Mouse (Mus musculus): Measurements from ENCODE around the gene Galk1. TPM values are rescaled to one million over a fixed set of nuclear protein-coding genes. Genes with fewer than 3 reads are reported as not detected.

Galk1 gene
- polyA plus RNA-seq, 1 experiment from 2014 or later: 387 TPM

GRCm38 (mm10) chr11:116045173-116045572 lies 32.7 kb upstream of the Galk1 start:
- peaks cover 41% of the 10 kb centered on the region for H3K36me3 ChIP-seq (ENCODE audit: control insufficient read depth, insufficient read depth)
- H3K9ac ChIP-seq (ENCODE audit: low read depth, low read length): no peak overlapping the region
- H3K4me2 ChIP-seq (replicated peaks; ENCODE audit: low read depth): no peak overlapping the region
- H3K4me3 ChIP-seq (ENCODE audit: low read depth, low read length): no peak overlapping the region
- ATAC-seq: no peak
- no peak for TF ChIP-seq CTCF (IDR thresholded peaks at IDR 0.05; ENCODE audit: low read depth)
- WGBS: 92% methylated on average over 6 of the region's 6 CpGs
- no peaks in the 10 kb centered on the region for H3K27me3 ChIP-seq (replicated peaks; ENCODE audit: control insufficient read depth, insufficient read depth, low read length)
- H3K9me3 ChIP-seq (ENCODE audit: control insufficient read depth): no peaks in the 10 kb centered on the region
- H3K4me1 ChIP-seq (replicated peaks; ENCODE audit: control insufficient read depth, insufficient read depth, low read length): no peaks in the 10 kb centered on the region
- H3K27ac ChIP-seq (ENCODE audit: low read depth, low read length): no peak overlapping the region

- 100% methylated on average over 1 of the region's 1 CpGs for WGBS
- no peak overlapping the region for H3K4me3 ChIP-seq (ENCODE audit: low read depth, low read length)
- no peak for ATAC-seq
- peaks cover 32% of the 10 kb centered on the region for H3K36me3 ChIP-seq (ENCODE audit: control insufficient read depth, insufficient read depth)
- H3K9me3 ChIP-seq (ENCODE audit: control insufficient read depth): no peaks in the 10 kb centered on the region
- no peaks in the 10 kb centered on the region for H3K27me3 ChIP-seq (replicated peaks; ENCODE audit: control insufficient read depth, insufficient read depth, low read length)
- no peak overlapping the region for H3K27ac ChIP-seq (ENCODE audit: low read depth, low read length)
- no peak overlapping the region for H3K9ac ChIP-seq (ENCODE audit: low read depth, low read length)
- TF ChIP-seq CTCF (IDR thresholded peaks at IDR 0.05; ENCODE audit: low read depth): no peak
- no peaks in the 10 kb centered on the region for H3K4me1 ChIP-seq (replicated peaks; ENCODE audit: control insufficient read depth, insufficient read depth, low read length)
- no peak overlapping the region for H3K4me2 ChIP-seq (replicated peaks; ENCODE audit: low read depth)
Observed at GRCm38 (mm10) chr11:116043286-116043685, 30.8 kb upstream of the Galk1 start.

GRCm38 (mm10) chr11:116042372-116043138 lies 30.0 kb upstream of the Galk1 start:
- Histone ChIP-seq H3K36me3 (ENCODE audit: control insufficient read depth, insufficient read depth) (peaks cover 25% of the 10 kb centered on the region), H3K4me2 (replicated peaks; ENCODE audit: low read depth) (no peak overlapping the region), H3K27me3 (replicated peaks; ENCODE audit: control insufficient read depth, insufficient read depth, low read length) (no peaks in the 10 kb centered on the region), H3K9me3 (ENCODE audit: control insufficient read depth) (no peaks in the 10 kb centered on the region), H3K27ac (ENCODE audit: low read depth, low read length) (0 out of 2 replicates have a peak overlapping the region, but pooled peaks have one; percentile 35), H3K4me1 (replicated peaks; ENCODE audit: control insufficient read depth, insufficient read depth, low read length) (no peaks in the 10 kb centered on the region), H3K9ac (ENCODE audit: low read depth, low read length) (no peak overlapping the region), H3K4me3 (ENCODE audit: low read depth, low read length) (no peak overlapping the region)
- TF ChIP-seq CTCF (IDR thresholded peaks at IDR 0.05; ENCODE audit: low read depth): no peak
- 78% methylated on average over 5 of the region's 5 CpGs for WGBS
- no peak for ATAC-seq

GRCm38 (mm10) chr11:116041833-116042232 lies 29.3 kb upstream of the Galk1 start:
- TF ChIP-seq CTCF (IDR thresholded peaks at IDR 0.05; ENCODE audit: low read depth): peak; percentile 26; the same call in 1 of the 2 replicates
- no peaks in the 10 kb centered on the region for H3K27me3 ChIP-seq (replicated peaks; ENCODE audit: control insufficient read depth, insufficient read depth, low read length)
- H3K36me3 ChIP-seq (ENCODE audit: control insufficient read depth, insufficient read depth): peaks cover 21% of the 10 kb centered on the region
- no peak for ATAC-seq
- no peak overlapping the region for H3K4me2 ChIP-seq (replicated peaks; ENCODE audit: low read depth)
- no peaks in the 10 kb centered on the region for H3K9me3 ChIP-seq (ENCODE audit: control insufficient read depth)
- no peak overlapping the region for H3K4me3 ChIP-seq (ENCODE audit: low read depth, low read length)
- no peak overlapping the region for H3K27ac ChIP-seq (ENCODE audit: low read depth, low read length)
- H3K4me1 ChIP-seq (replicated peaks; ENCODE audit: control insufficient read depth, insufficient read depth, low read length): no peaks in the 10 kb centered on the region
- 97% methylated on average over 2 of the region's 2 CpGs for whole genome bisulfite sequencing
- no peak overlapping the region for H3K9ac ChIP-seq (ENCODE audit: low read depth, low read length)

GRCm38 (mm10) chr11:116040593-116040992 lies 28.1 kb upstream of the Galk1 start:
- no peak for ATAC-seq
- Histone ChIP-seq H3K4me3 (ENCODE audit: low read depth, low read length) (no peak overlapping the region), H3K9ac (ENCODE audit: low read depth, low read length) (no peak overlapping the region), H3K4me2 (replicated peaks; ENCODE audit: low read depth) (no peak overlapping the region), H3K27ac (ENCODE audit: low read depth, low read length) (no peak overlapping the region), H3K4me1 (replicated peaks; ENCODE audit: control insufficient read depth, insufficient read depth, low read length) (no peaks in the 10 kb centered on the region), H3K36me3 (ENCODE audit: control insufficient read depth, insufficient read depth) (peaks cover 16% of the 10 kb centered on the region), H3K9me3 (ENCODE audit: control insufficient read depth) (no peaks in the 10 kb centered on the region), H3K27me3 (replicated peaks; ENCODE audit: control insufficient read depth, insufficient read depth, low read length) (no peaks in the 10 kb centered on the region)
- no peak for TF ChIP-seq CTCF (IDR thresholded peaks at IDR 0.05; ENCODE audit: low read depth)
- WGBS: 89% methylated on average over 6 of the region's 6 CpGs

GRCm38 (mm10) chr11:116037826-116038225 lies 25.3 kb upstream of the Galk1 start:
- no peak overlapping the region for H3K9ac ChIP-seq (ENCODE audit: low read depth, low read length)
- H3K4me2 ChIP-seq (replicated peaks; ENCODE audit: low read depth): no peak overlapping the region
- no peaks in the 10 kb centered on the region for H3K27me3 ChIP-seq (replicated peaks; ENCODE audit: control insufficient read depth, insufficient read depth, low read length)
- peaks cover 16% of the 10 kb centered on the region for H3K36me3 ChIP-seq (ENCODE audit: control insufficient read depth, insufficient read depth)
- no peaks in the 10 kb centered on the region for H3K9me3 ChIP-seq (ENCODE audit: control insufficient read depth)
- no peak for ATAC-seq
- 93% methylated on average over 9 of the region's 9 CpGs for WGBS
- TF ChIP-seq CTCF (IDR thresholded peaks at IDR 0.05; ENCODE audit: low read depth): no peak
- H3K4me3 ChIP-seq (ENCODE audit: low read depth, low read length): no peak overlapping the region
- H3K4me1 ChIP-seq (replicated peaks; ENCODE audit: control insufficient read depth, insufficient read depth, low read length): no peaks in the 10 kb centered on the region
- no peak overlapping the region for H3K27ac ChIP-seq (ENCODE audit: low read depth, low read length)
